Mouse (Mus musculus) lung, adult 2 months (tissue): ENCODE results near the gene Gm20715.

Source experiments
- CTCF ChIP-seq: fragments of 200-500 bp; IDR thresholded peaks from 2 replicates; pipeline ENCODE4 v1.5.1; 2011; ENCODE audit warnings: mild to moderate bottlenecking, low read length, control low read depth; ENCODE audit not compliant: insufficient read depth
- POLR2A ChIP-seq: fragments of 200-500 bp; IDR thresholded peaks from 2 replicates; pipeline ENCODE4 v1.6.1; 2011; ENCODE audit warnings: low read depth, mild to moderate bottlenecking, control low read depth, low read length, borderline replicate concordance; ENCODE audit errors: extremely low read depth

- TF ChIP-seq CTCF: peak; percentile 75
- no peak for TF ChIP-seq POLR2A
Observed at GRCm38 (mm10) chr7:6430342-6430741, 20.3 kb downstream of the Gm20715 start.
